Mouse (Mus musculus): ENCODE data around the gene Tor3a. TPM values are rescaled to one million over a fixed set of nuclear protein-coding genes. Genes with fewer than 3 reads are reported as not detected.

The Tor3a gene
- polyA plus RNA-seq, 1 experiment from 2014 or later, result 4.0 TPM

GRCm38 (mm10) chr1:156659906-156660659, 14.1 kb downstream of the Tor3a start:
- H3K36me3 ChIP-seq (ENCODE audit: control insufficient read depth, insufficient read depth, low read length), result no peaks in the 10 kb centered on the region
- H3K4me1 ChIP-seq (ENCODE audit: control insufficient read depth, insufficient read depth, low read length), result no peaks in the 10 kb centered on the region
- 91% methylated on average over 13 of the region's 13 CpGs for WGBS
- no peak overlapping the region for H3K4me2 ChIP-seq (ENCODE audit: low read depth)
- ATAC-seq (ENCODE audit: insufficient read depth, low FRiP score, low TSS enrichment) (no peak), DNase-seq (ENCODE audit: low spot score) (no peak)
- H3K9ac ChIP-seq (ENCODE audit: low read length), result no peak overlapping the region
- no peak overlapping the region for H3K27ac ChIP-seq (ENCODE audit: low read depth, low read length)
- no peaks in the 10 kb centered on the region for H3K9me3 ChIP-seq (ENCODE audit: control insufficient read depth, low read length)
- H3K27me3 ChIP-seq (ENCODE audit: control insufficient read depth, insufficient read depth, low read length), result no peaks in the 10 kb centered on the region
- no peak overlapping the region for H3K4me3 ChIP-seq (ENCODE audit: low read depth, low read length)

- ATAC-seq (ENCODE audit: insufficient read depth, low FRiP score, low TSS enrichment), result no peak
- Histone ChIP-seq H3K4me3 (ENCODE audit: low read depth, low read length) (no peak overlapping the region), H3K27me3 (ENCODE audit: control insufficient read depth, insufficient read depth, low read length) (no peaks in the 10 kb centered on the region), H3K27ac (ENCODE audit: low read depth, low read length) (no peak overlapping the region), H3K4me2 (ENCODE audit: low read depth) (no peak overlapping the region), H3K9me3 (ENCODE audit: control insufficient read depth, low read length) (no peaks in the 10 kb centered on the region), H3K4me1 (ENCODE audit: control insufficient read depth, insufficient read depth, low read length) (no peaks in the 10 kb centered on the region), H3K9ac (ENCODE audit: low read length) (no peak overlapping the region), H3K36me3 (ENCODE audit: control insufficient read depth, insufficient read depth, low read length) (no peaks in the 10 kb centered on the region)
- DNase-seq (ENCODE audit: low spot score), result no peak
- WGBS, result 81% methylated on average over 5 of the region's 5 CpGs
Measured at GRCm38 (mm10) chr1:156658676-156659075, 15.5 kb downstream of the Tor3a start.

- Histone ChIP-seq H3K4me1 (ENCODE audit: control insufficient read depth, insufficient read depth, low read length) (no peaks in the 10 kb centered on the region), H3K36me3 (ENCODE audit: control insufficient read depth, insufficient read depth, low read length) (no peaks in the 10 kb centered on the region), H3K27ac (ENCODE audit: low read depth, low read length) (no peak overlapping the region), H3K4me2 (ENCODE audit: low read depth) (no peak overlapping the region), H3K27me3 (ENCODE audit: control insufficient read depth, insufficient read depth, low read length) (no peaks in the 10 kb centered on the region), H3K9ac (ENCODE audit: low read length) (no peak overlapping the region), H3K4me3 (ENCODE audit: low read depth, low read length) (no peak overlapping the region), H3K9me3 (ENCODE audit: control insufficient read depth, low read length) (no peaks in the 10 kb centered on the region)
- no peak for ATAC-seq (ENCODE audit: insufficient read depth, low FRiP score, low TSS enrichment)
- WGBS, result 86% methylated on average over 4 of the region's 4 CpGs
- no peak for DNase-seq (ENCODE audit: low spot score)
Measured at GRCm38 (mm10) chr1:156657523-156657922, 16.6 kb downstream of the Tor3a start.

GRCm38 (mm10) chr1:156654735-156655530, 19.2 kb downstream of the Tor3a start:
- Histone ChIP-seq H3K27me3 (ENCODE audit: control insufficient read depth, insufficient read depth, low read length) (no peaks in the 10 kb centered on the region), H3K27ac (ENCODE audit: low read depth, low read length) (no peak overlapping the region), H3K9me3 (ENCODE audit: control insufficient read depth, low read length) (no peaks in the 10 kb centered on the region), H3K4me2 (ENCODE audit: low read depth) (no peak overlapping the region), H3K4me3 (ENCODE audit: low read depth, low read length) (no peak overlapping the region), H3K9ac (ENCODE audit: low read length) (no peak overlapping the region), H3K4me1 (ENCODE audit: control insufficient read depth, insufficient read depth, low read length) (no peaks in the 10 kb centered on the region), H3K36me3 (ENCODE audit: control insufficient read depth, insufficient read depth, low read length) (no peaks in the 10 kb centered on the region)
- 83% methylated on average over 13 of the region's 13 CpGs for WGBS
- ATAC-seq (ENCODE audit: insufficient read depth, low FRiP score, low TSS enrichment), result no peak
- no peak for DNase-seq (ENCODE audit: low spot score)

- H3K4me1 ChIP-seq (ENCODE audit: control insufficient read depth, insufficient read depth, low read length), result no peaks in the 10 kb centered on the region
- no peaks in the 10 kb centered on the region for H3K9me3 ChIP-seq (ENCODE audit: control insufficient read depth, low read length)
- H3K9ac ChIP-seq (ENCODE audit: low read length), result no peak overlapping the region
- WGBS, result 59% methylated on average over 6 of the region's 6 CpGs
- no peak for ATAC-seq (ENCODE audit: insufficient read depth, low FRiP score, low TSS enrichment)
- H3K36me3 ChIP-seq (ENCODE audit: control insufficient read depth, insufficient read depth, low read length), result no peaks in the 10 kb centered on the region
- no peak for DNase-seq (ENCODE audit: low spot score)
- no peak overlapping the region for H3K4me3 ChIP-seq (ENCODE audit: low read depth, low read length)
- H3K27ac ChIP-seq (ENCODE audit: low read depth, low read length), result no peak overlapping the region
- no peaks in the 10 kb centered on the region for H3K27me3 ChIP-seq (ENCODE audit: control insufficient read depth, insufficient read depth, low read length)
- H3K4me2 ChIP-seq (ENCODE audit: low read depth), result no peak overlapping the region
Measured at GRCm38 (mm10) chr1:156652189-156652822, 21.9 kb downstream of the Tor3a start.

GRCm38 (mm10) chr1:156650631-156651030, 23.5 kb downstream of the Tor3a start:
- ATAC-seq (ENCODE audit: insufficient read depth, low FRiP score, low TSS enrichment), result no peak
- no peaks in the 10 kb centered on the region for H3K36me3 ChIP-seq (ENCODE audit: control insufficient read depth, insufficient read depth, low read length)
- WGBS, result 81% methylated on average over 9 of the region's 9 CpGs
- no peak overlapping the region for H3K4me2 ChIP-seq (ENCODE audit: low read depth)
- no peak overlapping the region for H3K27ac ChIP-seq (ENCODE audit: low read depth, low read length)
- H3K9me3 ChIP-seq (ENCODE audit: control insufficient read depth, low read length), result no peaks in the 10 kb centered on the region
- no peak overlapping the region for H3K9ac ChIP-seq (ENCODE audit: low read length)
- no peaks in the 10 kb centered on the region for H3K4me1 ChIP-seq (ENCODE audit: control insufficient read depth, insufficient read depth, low read length)
- DNase-seq (ENCODE audit: low spot score), result no peak
- H3K4me3 ChIP-seq (ENCODE audit: low read depth, low read length), result no peak overlapping the region
- no peaks in the 10 kb centered on the region for H3K27me3 ChIP-seq (ENCODE audit: control insufficient read depth, insufficient read depth, low read length)

- no peaks in the 10 kb centered on the region for H3K36me3 ChIP-seq (ENCODE audit: control insufficient read depth, insufficient read depth, low read length)
- 20% methylated on average over 2 of the region's 2 CpGs for WGBS
Measured at GRCm38 (mm10) chr1:156648705-156649104, 25.5 kb downstream of the Tor3a start.

GRCm38 (mm10) chr1:156645971-156646370, 28.2 kb downstream of the Tor3a start:
- WGBS, result 97% methylated on average over 4 of the region's 4 CpGs
- H3K27ac ChIP-seq (ENCODE audit: low read depth, low read length), result no peak overlapping the region
- H3K9me3 ChIP-seq (ENCODE audit: control insufficient read depth, low read length), result no peaks in the 10 kb centered on the region
- no peak for ATAC-seq (ENCODE audit: insufficient read depth, low FRiP score, low TSS enrichment)
- no peak overlapping the region for H3K4me3 ChIP-seq (ENCODE audit: low read depth, low read length)
- H3K4me2 ChIP-seq (ENCODE audit: low read depth), result no peak overlapping the region
- DNase-seq (ENCODE audit: low spot score), result no peak
- H3K4me1 ChIP-seq (ENCODE audit: control insufficient read depth, insufficient read depth, low read length), result no peaks in the 10 kb centered on the region
- H3K9ac ChIP-seq (ENCODE audit: low read length), result no peak overlapping the region
- H3K36me3 ChIP-seq (ENCODE audit: control insufficient read depth, insufficient read depth, low read length), result peaks cover 7% of the 10 kb centered on the region; the same call in 1 of the 2 replicates
- no peaks in the 10 kb centered on the region for H3K27me3 ChIP-seq (ENCODE audit: control insufficient read depth, insufficient read depth, low read length)

More at GRCm38 (mm10) chr1:156648705-156649104, 25.5 kb downstream of the Tor3a start:
- H3K4me2 ChIP-seq (ENCODE audit: low read depth), result no peak overlapping the region
- no peak overlapping the region for H3K27ac ChIP-seq (ENCODE audit: low read depth, low read length)
- H3K9me3 ChIP-seq (ENCODE audit: control insufficient read depth, low read length), result no peaks in the 10 kb centered on the region
- no peaks in the 10 kb centered on the region for H3K4me1 ChIP-seq (ENCODE audit: control insufficient read depth, insufficient read depth, low read length)
- H3K27me3 ChIP-seq (ENCODE audit: control insufficient read depth, insufficient read depth, low read length), result no peaks in the 10 kb centered on the region
- no peak overlapping the region for H3K4me3 ChIP-seq (ENCODE audit: low read depth, low read length)
- H3K9ac ChIP-seq (ENCODE audit: low read length), result no peak overlapping the region
- DNase-seq (ENCODE audit: low spot score) (no peak), ATAC-seq (ENCODE audit: insufficient read depth, low FRiP score, low TSS enrichment) (no peak)
